Mouse (Mus musculus) fat pad, adult 2 months (tissue): ENCODE data around the gene Gcdh.
"Not testable (repeated sequence)": the region's sequence is repeated elsewhere in the genome, so short reads cannot be mapped to it uniquely, and the experiment has no call there.

Experiments
- DNase-seq: peaks from one replicate; pipeline ENCODE4 v3.0.0-alpha.2; 2011; ENCODE audit warnings: low read depth, low spot score; ENCODE audit errors: extremely low read depth

Gene Gcdh

GRCm38 (mm10) chr8:84911854-84912253 is 18.1 kb upstream of the Gcdh start:
- DNase-seq, result no peak

DNA sequence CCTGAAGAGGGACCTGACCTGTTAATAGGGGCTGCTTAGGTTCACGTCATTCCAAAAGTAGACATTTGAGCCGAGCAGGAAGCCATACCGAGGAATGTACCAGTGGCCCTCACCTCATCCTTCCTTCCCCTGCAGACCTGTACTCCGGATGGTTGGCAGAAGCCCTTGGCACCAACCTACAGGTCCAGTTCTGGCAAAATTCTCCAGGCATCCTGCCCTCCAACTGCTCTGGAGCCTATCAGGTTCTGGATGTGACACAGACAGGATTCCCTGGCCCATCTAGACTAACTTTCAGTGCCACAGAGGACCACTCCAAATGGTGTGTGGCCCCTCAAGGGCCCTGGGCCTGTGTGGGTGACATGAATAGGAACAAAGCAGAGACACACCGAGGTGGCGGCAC is 16.8 kb upstream of the Gcdh start:
- no peak for DNase-seq

DNA sequence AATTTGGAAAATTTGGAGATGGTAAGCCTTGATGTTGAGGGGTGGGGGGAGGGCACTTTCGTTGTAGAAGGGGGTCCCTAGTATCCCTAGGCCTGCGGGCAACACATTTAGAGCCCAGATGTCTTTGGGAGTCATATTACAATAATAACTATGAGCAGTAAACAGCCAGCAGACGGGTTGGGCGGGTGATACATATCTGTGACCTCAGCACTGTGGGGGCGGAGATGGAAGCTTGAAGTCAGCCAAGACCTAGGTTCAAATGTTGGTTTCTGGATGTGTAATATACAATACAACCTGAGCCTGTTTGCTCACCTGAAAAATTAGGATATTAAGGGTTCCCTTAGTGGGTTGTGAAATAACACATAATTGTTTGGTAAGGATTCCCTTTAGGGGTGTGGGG is 16.2 kb upstream of the Gcdh start:
- DNase-seq, result peak; percentile 77

DNA sequence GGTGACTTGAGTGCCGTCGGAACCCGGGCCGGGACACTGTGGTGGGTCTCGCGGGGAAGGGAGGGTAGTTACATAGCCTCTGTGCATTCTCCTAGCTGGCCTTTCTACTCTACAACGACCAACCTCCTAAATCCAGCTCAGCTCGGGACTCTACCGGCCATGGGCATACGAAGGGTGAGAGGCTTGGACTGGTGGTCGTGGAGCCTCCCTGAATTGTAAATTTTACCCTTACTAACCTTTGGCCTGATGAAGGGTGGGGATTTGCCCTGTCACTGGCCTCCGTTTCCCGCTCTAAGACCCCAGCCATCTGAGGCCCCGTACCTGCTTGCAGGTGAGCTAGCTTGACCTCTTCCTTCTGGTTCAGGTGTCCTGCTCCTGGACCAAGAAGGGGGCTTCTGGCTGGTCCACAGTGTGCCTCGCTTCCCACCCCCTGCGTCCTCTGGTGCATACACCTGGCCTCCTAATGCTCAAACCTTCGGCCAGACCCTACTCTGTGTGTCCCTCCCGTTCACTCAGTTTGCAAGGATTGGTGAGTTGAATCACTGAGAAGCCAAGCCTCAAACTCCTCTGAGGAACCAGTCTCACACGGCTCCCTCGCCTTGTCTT is 15.5 kb upstream of the Gcdh start:
- no peak for DNase-seq

DNA sequence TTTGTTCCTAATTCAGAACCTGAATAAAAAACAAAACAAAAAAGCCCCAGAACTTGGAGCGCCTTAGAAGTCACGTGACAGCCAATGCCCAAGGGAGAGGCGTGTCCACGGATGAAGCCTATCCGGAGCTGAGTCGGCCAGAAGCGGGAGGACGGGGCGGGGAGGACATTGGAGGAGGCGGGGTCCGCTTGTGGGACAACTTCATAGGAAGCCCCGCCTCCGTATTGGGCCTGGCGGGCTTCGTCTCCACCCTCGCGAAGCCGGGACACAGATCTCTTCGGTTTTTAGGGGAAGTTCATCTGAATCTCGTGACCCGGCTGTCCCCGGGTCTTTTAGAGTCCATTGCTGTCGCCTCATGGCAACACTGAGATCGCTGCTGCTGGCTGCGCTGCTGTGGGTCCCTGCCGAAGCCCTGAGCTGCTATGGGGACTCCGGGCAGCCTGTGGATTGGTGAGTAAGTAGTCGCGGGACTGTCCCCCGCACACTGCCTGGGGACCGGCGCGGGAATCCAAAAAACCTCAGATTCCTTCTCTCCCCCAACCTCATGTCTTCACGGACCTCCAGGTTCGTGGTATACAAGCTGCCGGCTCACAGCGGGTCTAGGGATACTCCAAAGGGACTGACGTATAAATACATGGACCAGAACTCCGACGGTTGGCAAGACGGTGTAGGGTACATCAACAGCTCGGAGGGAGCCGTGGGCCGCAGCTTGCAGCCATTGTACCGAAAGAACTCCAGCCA is 14.9 kb upstream of the Gcdh start, which contains the start of gene Dnase2a:
Dnase2a (plus strand) TSS at position 140 of the 741 bp plus-strand sequence.
- DNase-seq, result peak; percentile 87

- not testable (repeated sequence) for DNase-seq
Observed at GRCm38 (mm10) chr8:84907979-84908378, 14.3 kb upstream of the Gcdh start.

DNA sequence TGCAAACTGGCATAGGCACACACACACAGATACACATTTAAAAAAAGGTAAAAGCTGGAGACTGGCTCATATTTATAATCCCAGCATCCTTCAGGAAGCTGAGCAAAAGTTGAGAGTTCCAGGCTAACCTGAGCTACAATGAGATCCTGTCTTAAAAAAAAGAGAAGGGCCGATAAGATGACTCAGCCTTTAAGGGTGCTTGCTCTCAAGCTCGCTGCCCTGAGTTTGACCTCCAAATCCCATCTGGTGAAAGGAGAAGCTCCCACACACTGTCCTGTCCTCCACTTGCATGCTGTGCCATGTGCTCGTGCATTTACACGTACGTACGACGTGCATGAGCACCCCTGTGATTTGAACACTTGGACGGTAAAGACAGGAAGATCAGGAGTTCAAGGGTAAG is 13.8 kb upstream of the Gcdh start:
- DNase-seq, result no peak

DNA sequence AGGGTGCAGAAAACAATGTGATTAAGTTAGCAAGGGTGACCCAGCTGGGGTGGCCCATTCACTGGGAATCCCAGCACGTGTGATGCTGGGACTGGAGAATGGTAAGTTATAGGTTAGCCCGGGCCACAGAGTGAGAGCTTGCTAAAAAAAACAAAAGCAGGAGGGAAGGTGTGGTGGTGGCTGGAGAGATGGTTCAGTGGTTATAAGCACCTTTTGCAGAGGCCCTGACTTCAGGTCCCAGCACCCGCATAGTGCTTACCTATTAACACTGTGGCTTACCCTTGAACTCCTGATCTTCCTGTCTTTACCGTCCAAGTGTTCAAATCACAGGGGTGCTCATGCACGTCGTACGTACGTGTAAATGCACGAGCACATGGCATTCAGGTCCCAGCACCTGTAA is 13.3 kb upstream of the Gcdh start:
- no peak for DNase-seq

- DNase-seq, result no peak
Observed at GRCm38 (mm10) chr8:84904351-84904750, 10.6 kb upstream of the Gcdh start.

GRCm38 (mm10) chr8:84902920-84903661 is 9.4 kb upstream of the Gcdh start:
- no peak for DNase-seq

DNA sequence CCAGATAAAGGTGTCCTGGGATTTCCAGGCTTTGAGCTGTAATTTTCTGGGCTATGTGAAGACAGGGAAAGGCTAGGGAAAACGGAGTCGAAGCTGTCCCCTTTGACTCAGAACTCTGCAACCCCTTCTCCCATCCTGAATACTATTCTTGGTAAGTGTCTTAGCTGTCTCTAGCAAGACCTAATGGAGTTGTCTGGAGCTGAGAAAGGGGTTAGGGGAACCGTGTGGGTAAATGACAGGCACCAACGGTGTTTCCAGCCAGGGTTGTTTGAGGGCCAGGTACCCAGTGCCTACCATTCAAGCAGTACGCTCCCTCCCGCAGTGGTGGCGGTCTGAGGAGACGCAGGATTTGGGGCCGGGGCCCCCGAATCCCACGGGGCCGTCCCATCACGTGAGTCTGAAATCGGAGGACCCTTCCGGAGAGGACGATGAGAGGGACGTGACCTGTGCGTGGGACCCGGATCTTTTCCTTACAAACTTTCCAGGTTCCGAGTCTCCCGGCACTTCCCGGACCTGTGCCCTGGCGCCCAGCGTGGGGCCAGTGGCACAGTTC is 8.7 kb upstream of the Gcdh start:
- DNase-seq, result no peak

DNA sequence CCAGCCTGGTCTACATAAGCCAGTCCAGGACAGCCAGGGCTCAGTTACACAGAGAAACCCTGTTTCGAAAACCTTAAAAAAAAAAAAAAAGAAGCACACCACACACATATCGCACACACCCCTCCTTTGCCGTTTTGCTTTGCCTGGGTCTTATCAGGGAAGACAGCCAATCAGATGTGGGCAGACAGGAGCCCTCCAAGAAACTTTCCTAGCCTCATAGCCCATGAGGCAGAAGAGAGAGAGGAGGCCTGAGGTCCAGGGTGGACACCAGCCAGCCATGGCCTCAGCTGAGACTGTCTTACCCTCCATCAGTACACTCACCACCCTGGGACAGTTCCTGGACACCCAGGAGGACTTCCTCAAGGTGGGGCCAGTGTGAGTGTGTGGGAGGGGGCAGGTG is 8.0 kb upstream of the Gcdh start, which contains the start of gene Klf1:
Klf1 (plus strand) TSS at position 177 of the 400 bp plus-strand sequence.
- DNase-seq, result no peak

DNA sequence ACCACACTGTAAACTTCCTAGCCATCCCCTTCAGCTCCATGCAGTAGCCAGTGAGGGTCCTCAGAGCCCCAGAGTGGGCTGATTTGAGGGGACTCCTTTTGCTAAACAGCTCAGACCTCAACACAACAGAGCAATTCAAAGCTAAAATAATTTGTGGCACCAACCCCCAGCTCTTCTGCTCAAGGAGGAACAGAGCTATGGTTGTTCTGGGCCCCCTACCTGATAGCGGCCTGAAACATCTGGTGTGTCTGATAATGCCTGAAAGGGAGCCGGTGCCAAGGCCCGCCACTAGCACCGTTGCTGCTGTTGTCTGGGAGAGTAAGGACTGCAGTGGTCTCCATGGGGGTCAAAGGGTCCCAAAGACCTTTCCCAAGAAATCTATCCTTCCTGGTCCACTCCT is 7.3 kb upstream of the Gcdh start:
- DNase-seq, result no peak

- no peak for DNase-seq
Observed at GRCm38 (mm10) chr8:84895963-84896362, 2.2 kb upstream of the Gcdh start.

DNA sequence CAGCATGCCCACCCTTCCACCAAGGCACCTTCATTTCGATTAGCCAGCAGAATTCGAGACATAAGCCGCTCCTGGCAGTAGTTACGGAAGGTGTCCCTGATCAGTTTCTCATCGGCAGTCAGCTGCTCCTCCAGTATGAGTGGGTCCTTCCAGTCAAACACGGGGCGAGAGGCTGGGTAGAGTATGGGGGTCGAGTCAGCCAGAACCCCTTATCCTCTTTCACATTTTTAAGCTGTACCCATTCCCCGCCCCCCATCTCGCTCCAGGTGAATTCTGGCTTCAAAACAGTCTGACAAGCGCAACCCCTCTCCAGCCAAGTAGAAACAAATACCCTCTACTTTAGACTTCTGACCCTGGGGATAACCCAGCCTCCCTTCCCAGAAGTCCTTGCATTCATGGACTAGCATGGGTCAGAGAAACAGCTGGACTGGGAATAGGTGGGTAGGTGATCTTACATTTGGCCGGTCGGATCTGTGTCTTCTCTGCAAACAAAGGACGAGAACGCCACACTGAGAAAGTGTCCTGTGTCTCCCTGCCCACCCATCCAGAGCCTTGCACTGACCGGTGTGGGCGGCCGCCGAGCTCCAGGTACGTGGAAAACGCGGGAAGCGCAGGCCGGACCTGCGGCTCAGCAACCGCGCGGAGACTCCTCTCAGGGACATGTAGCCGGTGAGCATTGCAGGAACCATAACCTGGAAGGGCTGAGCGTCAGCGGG is 570 bp downstream of the Gcdh start:
- DNase-seq, result no peak

DNA sequence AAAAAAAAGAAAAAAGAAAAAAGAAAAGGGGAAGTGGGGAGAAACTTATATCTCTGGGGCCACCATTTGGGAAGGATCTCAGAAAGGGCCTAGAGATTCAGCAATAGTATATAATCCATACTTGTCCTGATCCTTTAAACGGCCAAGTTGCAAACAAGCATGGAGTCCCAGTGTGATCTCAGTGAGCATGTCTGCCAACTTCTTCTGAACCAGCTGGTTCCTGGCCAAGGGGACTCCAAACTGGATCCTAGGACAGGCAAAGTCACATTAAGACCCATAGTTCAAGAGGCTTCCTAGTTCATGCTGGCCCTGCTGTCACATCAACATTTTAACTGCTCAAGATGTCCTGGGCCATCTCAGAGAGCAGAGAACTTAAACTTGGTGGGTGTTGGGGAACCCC is 4.6 kb downstream of the Gcdh start:
- no peak for DNase-seq

DNA sequence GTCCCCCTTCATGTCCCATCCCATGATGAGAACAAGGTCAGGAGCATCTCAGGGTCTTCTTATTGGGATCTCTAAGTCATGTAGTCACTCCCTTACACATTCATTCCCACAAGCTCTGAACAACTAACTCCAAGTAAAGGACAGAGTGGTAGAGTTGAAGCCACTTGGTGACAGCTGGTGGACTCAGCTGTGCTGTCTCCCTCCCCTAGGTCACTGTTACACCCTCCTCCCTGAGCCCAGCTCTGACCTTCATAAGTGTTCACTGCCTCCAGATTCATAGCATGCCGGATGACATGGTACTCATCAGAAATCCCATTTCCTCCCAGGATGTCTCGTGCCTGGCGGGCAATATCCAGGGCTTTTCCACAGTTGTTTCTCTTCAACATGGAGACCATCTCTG is 5.4 kb downstream of the Gcdh start:
- DNase-seq, result no peak

- DNase-seq, result no peak
Observed at GRCm38 (mm10) chr8:84884728-84885127, 9.0 kb downstream of the Gcdh start.

- DNase-seq, result no peak
Observed at GRCm38 (mm10) chr8:84878915-84879314, 14.8 kb downstream of the Gcdh start.

DNA sequence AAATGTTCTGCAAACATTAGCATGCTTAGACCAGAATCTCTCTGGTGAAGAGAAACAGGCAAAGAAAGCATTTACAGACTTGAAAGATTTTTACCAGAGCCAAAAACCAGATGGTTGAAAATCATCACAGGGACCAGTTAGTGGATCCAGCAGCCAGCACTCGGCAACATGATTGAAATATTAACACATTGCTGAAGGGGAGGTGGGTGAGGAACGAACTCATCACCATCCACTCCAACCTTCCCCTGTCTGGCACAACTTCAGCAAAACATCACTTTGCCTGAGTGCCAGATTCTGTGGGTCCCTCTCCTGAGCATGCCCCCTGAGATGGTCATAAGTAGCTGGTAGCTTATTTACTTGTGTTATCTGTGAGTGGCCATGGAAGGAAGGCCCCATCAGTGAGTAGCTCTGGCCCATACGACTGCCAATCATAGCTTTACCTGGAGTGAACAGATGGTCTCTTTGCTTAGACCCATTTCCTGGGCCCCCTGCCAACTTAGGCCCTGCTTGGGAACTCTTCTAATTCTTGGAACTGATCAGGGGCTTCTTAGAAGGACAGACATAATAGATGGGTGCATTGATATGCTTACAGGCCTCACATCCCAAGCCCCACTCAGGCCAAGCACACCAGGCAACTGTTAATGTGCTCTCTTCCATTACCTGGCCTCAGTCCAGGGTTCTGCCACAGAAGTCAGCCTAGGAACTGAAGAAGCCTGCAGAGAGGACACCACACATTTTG is 16.3 kb downstream of the Gcdh start:
- DNase-seq, result no peak
